Mouse (Mus musculus): ENCODE measurements at regions not wholly inside any gene's neighbourhood (a gene's known extent, or its start where the extent isn't known, plus 50 kb on each side); places are given as distances from the start of the nearest gene placed in this dataset.
A peak's percentile ranks its signal among the peaks of the same experiment; 100 is the strongest.

- TF ChIP-seq EP300 (IDR thresholded peaks at IDR 0.05) (no peak), CTCF (IDR thresholded peaks at IDR 0.05) (no peak)
- H3K27ac ChIP-seq (ENCODE audit: low read length): no peak overlapping the region
- WGBS: 66% methylated on average over 5 of the region's 5 CpGs
- no peak for ATAC-seq
- H3K27me3 ChIP-seq (replicated peaks; ENCODE audit: insufficient read depth, low read length): no peaks in the 10 kb centered on the region
- no peaks in the 10 kb centered on the region for H3K36me3 ChIP-seq (ENCODE audit: insufficient read depth, low read length)
- no peak overlapping the region for H3K4me2 ChIP-seq (replicated peaks; ENCODE audit: low read depth, low read length)
- no peak overlapping the region for H3K4me3 ChIP-seq (ENCODE audit: low read depth, low read length)
- DNase-seq (ENCODE audit: low spot score): no peak
- H3K9ac ChIP-seq (replicated peaks; ENCODE audit: low read depth): no peak overlapping the region
- H3K4me1 ChIP-seq (ENCODE audit: insufficient read depth, low read depth, low read length): no peaks in the 10 kb centered on the region
- no peaks in the 10 kb centered on the region for H3K9me3 ChIP-seq (ENCODE audit: low read length)
These were observed 121.1 kb upstream of the Cops8 start for GRCm38 (mm10) chr1:90481708-90482107.

GRCm38 (mm10) chr1:90486349-90486839 lies 116.4 kb upstream of the Cops8 start:
- Histone ChIP-seq H3K4me3 (ENCODE audit: low read depth, low read length) (no peak overlapping the region), H3K27ac (ENCODE audit: low read length) (no peak overlapping the region), H3K27me3 (replicated peaks; ENCODE audit: insufficient read depth, low read length) (no peaks in the 10 kb centered on the region), H3K36me3 (ENCODE audit: insufficient read depth, low read length) (no peaks in the 10 kb centered on the region), H3K4me2 (replicated peaks; ENCODE audit: low read depth, low read length) (no peak overlapping the region), H3K9ac (replicated peaks; ENCODE audit: low read depth) (no peak overlapping the region), H3K9me3 (ENCODE audit: low read length) (no peaks in the 10 kb centered on the region), H3K4me1 (ENCODE audit: insufficient read depth, low read depth, low read length) (0 out of 2 replicates have a peak, but pooled peaks cover 3% of the 10 kb centered on the region)
- peak; percentile 83 for DNase-seq (ENCODE audit: low spot score)
- TF ChIP-seq CTCF (IDR thresholded peaks at IDR 0.05) (no peak), EP300 (IDR thresholded peaks at IDR 0.05) (peak; percentile 97)
- ATAC-seq: peak; percentile 78
- WGBS: 38% methylated on average over 11 of the region's 11 CpGs

GRCm38 (mm10) chr1:90487886-90488285 lies 114.9 kb upstream of the Cops8 start:
- Histone ChIP-seq H3K27ac (ENCODE audit: low read length) (no peak overlapping the region), H3K4me1 (ENCODE audit: insufficient read depth, low read depth, low read length) (0 out of 2 replicates have a peak, but pooled peaks cover 3% of the 10 kb centered on the region), H3K4me3 (ENCODE audit: low read depth, low read length) (no peak overlapping the region), H3K9ac (replicated peaks; ENCODE audit: low read depth) (no peak overlapping the region), H3K27me3 (replicated peaks; ENCODE audit: insufficient read depth, low read length) (no peaks in the 10 kb centered on the region), H3K9me3 (ENCODE audit: low read length) (no peaks in the 10 kb centered on the region), H3K4me2 (replicated peaks; ENCODE audit: low read depth, low read length) (no peak overlapping the region), H3K36me3 (ENCODE audit: insufficient read depth, low read length) (no peaks in the 10 kb centered on the region)
- no peak for TF ChIP-seq EP300 (IDR thresholded peaks at IDR 0.05)
- TF ChIP-seq CTCF (IDR thresholded peaks at IDR 0.05): no peak
- ATAC-seq (no peak), DNase-seq (ENCODE audit: low spot score) (no peak)
- 74% methylated on average over 2 of the region's 2 CpGs for WGBS

GRCm38 (mm10) chr1:90488991-90489390 lies 113.8 kb upstream of the Cops8 start:
- DNase-seq (ENCODE audit: low spot score) (no peak), ATAC-seq (no peak)
- Histone ChIP-seq H3K27ac (ENCODE audit: low read length) (no peak overlapping the region), H3K4me3 (ENCODE audit: low read depth, low read length) (no peak overlapping the region), H3K9me3 (ENCODE audit: low read length) (no peaks in the 10 kb centered on the region), H3K27me3 (replicated peaks; ENCODE audit: insufficient read depth, low read length) (no peaks in the 10 kb centered on the region), H3K36me3 (ENCODE audit: insufficient read depth, low read length) (no peaks in the 10 kb centered on the region), H3K4me2 (replicated peaks; ENCODE audit: low read depth, low read length) (no peak overlapping the region), H3K9ac (replicated peaks; ENCODE audit: low read depth) (no peak overlapping the region), H3K4me1 (ENCODE audit: insufficient read depth, low read depth, low read length) (0 out of 2 replicates have a peak, but pooled peaks cover 3% of the 10 kb centered on the region)
- 84% methylated on average over 2 of the region's 2 CpGs for WGBS
- TF ChIP-seq CTCF (IDR thresholded peaks at IDR 0.05) (no peak), EP300 (IDR thresholded peaks at IDR 0.05) (no peak)

GRCm38 (mm10) chr1:90490335-90490734 lies 112.4 kb upstream of the Cops8 start:
- Histone ChIP-seq H3K27ac (ENCODE audit: low read length) (0 out of 2 replicates have a peak overlapping the region, but pooled peaks have one; percentile 1), H3K9ac (replicated peaks; ENCODE audit: low read depth) (no peak overlapping the region), H3K9me3 (ENCODE audit: low read length) (no peaks in the 10 kb centered on the region), H3K27me3 (replicated peaks; ENCODE audit: insufficient read depth, low read length) (no peaks in the 10 kb centered on the region), H3K36me3 (ENCODE audit: insufficient read depth, low read length) (no peaks in the 10 kb centered on the region), H3K4me2 (replicated peaks; ENCODE audit: low read depth, low read length) (no peak overlapping the region), H3K4me3 (ENCODE audit: low read depth, low read length) (no peak overlapping the region), H3K4me1 (ENCODE audit: insufficient read depth, low read depth, low read length) (0 out of 2 replicates have a peak, but pooled peaks cover 3% of the 10 kb centered on the region)
- TF ChIP-seq EP300 (IDR thresholded peaks at IDR 0.05): peak; percentile 99
- TF ChIP-seq CTCF (IDR thresholded peaks at IDR 0.05): no peak
- ATAC-seq: peak; percentile 77
- WGBS: 40% methylated on average over 10 of the region's 10 CpGs
- DNase-seq (ENCODE audit: low spot score): peak; percentile 68

- no peak; the same call in 1 of the 2 replicates for ATAC-seq
- 34% methylated on average over 7 of the region's 7 CpGs for WGBS
- no peak overlapping the region for H3K9ac ChIP-seq (replicated peaks; ENCODE audit: low read depth)
- peak; percentile 32 for DNase-seq (ENCODE audit: low spot score)
- H3K27ac ChIP-seq (ENCODE audit: low read length): no peak overlapping the region
- H3K36me3 ChIP-seq (ENCODE audit: insufficient read depth, low read length): no peaks in the 10 kb centered on the region
- H3K4me2 ChIP-seq (replicated peaks; ENCODE audit: low read depth, low read length): no peak overlapping the region
- no peaks in the 10 kb centered on the region for H3K9me3 ChIP-seq (ENCODE audit: low read length)
- no peaks in the 10 kb centered on the region for H3K27me3 ChIP-seq (replicated peaks; ENCODE audit: insufficient read depth, low read length)
- H3K4me1 ChIP-seq (ENCODE audit: insufficient read depth, low read depth, low read length): 0 out of 2 replicates have a peak, but pooled peaks cover 3% of the 10 kb centered on the region
- no peak for TF ChIP-seq CTCF (IDR thresholded peaks at IDR 0.05)
- no peak for TF ChIP-seq EP300 (IDR thresholded peaks at IDR 0.05)
- no peak overlapping the region for H3K4me3 ChIP-seq (ENCODE audit: low read depth, low read length)
These were observed 109.3 kb upstream of the Cops8 start for GRCm38 (mm10) chr1:90493481-90493880.

- 75% methylated on average over 9 of the region's 9 CpGs for WGBS
- no peak overlapping the region for H3K4me2 ChIP-seq (replicated peaks; ENCODE audit: low read depth, low read length)
- no peaks in the 10 kb centered on the region for H3K27me3 ChIP-seq (replicated peaks; ENCODE audit: insufficient read depth, low read length)
- H3K4me1 ChIP-seq (ENCODE audit: insufficient read depth, low read depth, low read length): no peaks in the 10 kb centered on the region
- no peak overlapping the region for H3K27ac ChIP-seq (ENCODE audit: low read length)
- H3K4me3 ChIP-seq (ENCODE audit: low read depth, low read length): no peak overlapping the region
- no peak for ATAC-seq
- no peak overlapping the region for H3K9ac ChIP-seq (replicated peaks; ENCODE audit: low read depth)
- no peak for DNase-seq (ENCODE audit: low spot score)
- H3K9me3 ChIP-seq (ENCODE audit: low read length): no peaks in the 10 kb centered on the region
- no peaks in the 10 kb centered on the region for H3K36me3 ChIP-seq (ENCODE audit: insufficient read depth, low read length)
- TF ChIP-seq CTCF (IDR thresholded peaks at IDR 0.05) (no peak), EP300 (IDR thresholded peaks at IDR 0.05) (no peak)
These were observed 107.6 kb upstream of the Cops8 start for GRCm38 (mm10) chr1:90495174-90495573.
